Mouse (Mus musculus): ENCODE measurements around the gene Nsmce3.

The Nsmce3 gene

DNA sequence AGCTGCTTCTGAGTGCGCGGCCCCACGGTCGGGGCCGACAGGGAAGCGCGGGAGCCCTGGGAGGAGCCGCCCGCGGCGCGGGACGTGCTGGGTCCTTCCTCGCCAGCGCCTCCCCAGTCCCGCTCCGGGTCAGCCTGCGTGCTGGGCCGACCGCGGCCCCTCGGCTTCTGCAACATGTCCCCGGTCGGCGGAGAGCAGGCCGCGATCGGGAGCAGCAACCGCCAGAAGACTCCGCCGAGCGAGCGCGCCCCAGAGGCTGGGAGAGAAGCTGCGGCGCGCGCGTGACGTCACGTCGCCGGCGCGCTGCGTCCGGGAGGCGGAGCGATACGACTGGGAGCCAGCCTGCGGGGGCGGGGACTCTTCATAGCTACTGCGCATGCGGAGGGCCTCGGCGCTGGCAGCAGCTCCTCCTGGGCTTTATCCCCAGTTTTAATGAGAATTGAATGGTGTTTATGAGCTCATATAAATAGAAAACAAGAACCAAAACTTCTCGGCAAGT, at the start of gene Nsmce3:
Gene Nsmce3 (minus strand): TSS at position 255 of the 499 bp plus-strand sequence.
- peak; percentile 90 to 96 for DNase-seq (ENCODE audit: low spot score in 2 of 2)

DNA sequence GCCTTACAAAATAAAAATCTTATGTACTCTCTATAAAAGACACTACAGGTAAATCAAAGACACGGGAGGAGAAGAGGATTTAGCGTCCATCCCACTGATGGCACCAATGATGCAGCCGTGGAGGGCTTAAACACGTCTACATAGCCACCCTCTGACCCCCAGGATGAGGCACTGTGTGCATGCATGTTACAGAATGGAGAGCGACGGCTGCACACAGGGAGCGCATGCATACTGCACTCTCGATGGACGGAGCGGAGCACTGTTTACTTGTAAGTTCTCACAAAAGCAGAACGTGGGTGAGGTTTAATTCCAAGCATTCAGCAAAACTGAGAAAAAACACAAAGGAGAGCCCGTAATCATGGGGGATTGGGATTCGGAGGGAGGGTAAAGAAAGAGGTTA, 48.4 kb upstream of the Nsmce3 start:
- DNase-seq (ENCODE audit: low spot score in 2 of 2) = no peak

DNA sequence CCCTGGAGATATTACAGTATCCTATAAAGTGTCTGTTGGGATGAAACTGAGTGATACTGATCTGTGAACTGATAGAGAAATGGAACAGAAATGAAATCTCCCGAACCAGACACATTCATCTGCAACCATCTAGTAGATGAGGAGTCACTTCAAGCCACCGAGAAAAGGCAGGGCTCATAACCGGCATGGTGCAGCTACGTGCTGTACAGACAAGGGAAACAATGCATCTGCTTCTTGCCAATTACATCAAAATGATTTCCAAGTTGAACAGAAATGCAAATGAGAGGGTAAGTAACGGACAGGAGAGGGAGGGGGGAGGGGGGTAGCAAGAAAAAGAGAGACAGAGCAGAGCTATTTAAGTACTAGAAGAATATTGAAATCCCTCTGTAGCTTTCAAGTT, 47.9 kb upstream of the Nsmce3 start:
- no peak for DNase-seq (ENCODE audit: low spot score in 2 of 2)

GRCm38 (mm10) chr7:64916654-64917053, 43.9 kb upstream of the Nsmce3 start:
- DNase-seq (ENCODE audit: low spot score in 2 of 2) = no peak

DNA sequence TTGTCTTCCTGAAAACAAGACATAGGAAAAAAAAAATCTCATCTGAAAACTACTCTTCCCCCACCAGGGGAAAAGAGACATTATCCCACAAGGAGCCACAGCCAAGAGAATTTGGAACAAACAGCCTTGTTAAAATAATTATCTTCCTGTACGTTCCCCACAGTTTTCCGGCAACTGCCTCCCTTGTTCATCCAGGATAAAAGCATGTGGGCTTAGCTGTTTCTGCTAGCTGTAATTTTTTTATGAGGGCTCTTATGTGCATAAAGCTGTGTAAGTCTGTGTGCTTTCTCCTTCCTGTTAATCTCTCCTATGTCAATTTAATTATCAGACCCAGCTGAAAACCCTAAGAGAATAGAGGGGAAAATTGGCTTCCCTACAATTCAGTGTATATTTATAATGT, 42.3 kb upstream of the Nsmce3 start:
- no peak for DNase-seq (ENCODE audit: low spot score in 2 of 2)

- DNase-seq (ENCODE audit: low spot score in 2 of 2) = no peak
Measured at GRCm38 (mm10) chr7:64911945-64912344, 39.1 kb upstream of the Nsmce3 start.

DNA sequence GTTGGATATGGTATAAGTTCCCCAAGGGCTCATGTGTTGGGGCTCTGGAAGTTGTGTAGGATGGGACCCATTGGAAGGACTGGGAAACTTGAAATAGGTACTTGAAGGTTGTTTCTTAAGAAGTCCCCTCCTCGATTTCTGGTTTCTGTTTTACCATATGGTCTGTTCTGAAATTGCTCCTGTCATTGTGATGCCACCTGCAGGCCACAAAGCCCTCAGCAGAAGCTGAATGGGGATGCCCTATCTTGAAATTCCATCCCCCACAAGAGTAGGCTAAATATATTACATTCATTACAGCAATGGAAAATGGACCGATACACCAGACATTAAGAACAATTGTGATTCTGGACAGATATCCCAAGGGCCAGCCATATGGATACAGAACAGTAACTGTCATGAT, 37.4 kb upstream of the Nsmce3 start:
- no peak for DNase-seq (ENCODE audit: low spot score in 2 of 2)

GRCm38 (mm10) chr7:64906955-64907354, 34.2 kb upstream of the Nsmce3 start:
- no peak for DNase-seq (ENCODE audit: low spot score in 2 of 2)

DNA sequence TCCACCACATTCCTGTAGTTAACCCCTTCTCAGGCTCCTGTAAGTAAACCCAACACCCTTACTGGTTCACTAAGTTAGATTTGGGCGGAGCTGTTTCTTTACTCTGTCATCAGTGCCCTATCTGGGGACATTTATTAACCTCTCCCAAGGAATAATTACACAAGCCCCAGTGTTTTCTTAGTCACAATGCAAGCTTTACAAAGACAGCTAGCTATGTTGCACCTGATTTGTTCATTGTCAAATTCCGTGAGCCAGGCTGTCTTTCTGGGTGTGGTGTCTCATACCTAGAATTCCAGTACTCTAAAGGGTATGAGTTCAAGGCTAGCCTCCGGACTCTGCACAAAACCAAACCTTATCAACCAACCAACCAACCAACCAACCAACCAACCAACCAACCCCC, 32.7 kb upstream of the Nsmce3 start:
- DNase-seq (ENCODE audit: low spot score in 2 of 2) = no peak

DNA sequence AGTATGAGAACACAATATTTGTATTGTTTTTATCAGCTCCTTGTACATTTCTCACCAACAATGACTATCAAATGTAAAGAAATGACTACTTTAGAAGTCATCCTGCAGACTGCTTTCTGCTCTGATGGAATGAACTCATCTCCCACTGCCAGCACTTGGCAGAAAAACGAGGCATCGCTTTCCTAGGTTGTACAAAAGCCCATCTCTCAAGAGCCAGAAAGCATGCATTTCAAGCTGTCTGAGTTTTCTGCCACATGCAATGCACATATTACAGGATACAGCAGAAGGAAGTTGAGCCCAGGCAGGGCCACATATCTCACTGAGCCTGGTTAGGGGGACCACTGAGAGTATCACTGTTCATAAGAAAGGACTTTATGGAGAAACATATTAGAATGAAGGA, 27.5 kb upstream of the Nsmce3 start:
- DNase-seq (ENCODE audit: low spot score in 2 of 2) = no peak

GRCm38 (mm10) chr7:64896587-64896986, 23.8 kb upstream of the Nsmce3 start:
- DNase-seq (ENCODE audit: low spot score in 2 of 2) = no peak

DNA sequence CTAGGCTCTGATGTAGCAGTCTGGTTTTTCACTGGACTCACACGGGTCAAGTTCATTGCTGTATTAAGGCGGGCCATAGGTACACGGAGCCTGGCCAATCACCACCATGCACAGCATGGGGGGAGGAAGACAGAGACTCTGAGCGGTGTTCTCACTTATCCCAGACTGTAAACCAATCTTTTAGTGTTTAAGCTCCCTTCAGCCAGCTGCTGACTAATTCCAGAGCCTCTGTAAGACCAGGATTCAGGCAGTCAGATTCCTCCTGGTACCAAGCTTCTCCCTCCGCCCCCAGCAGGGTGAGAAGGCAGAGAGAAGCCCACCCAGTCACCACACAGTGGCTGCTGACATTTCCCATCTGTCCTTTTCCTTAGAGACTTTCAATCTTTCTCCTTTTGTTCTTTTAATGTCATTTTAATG, 22.9 kb upstream of the Nsmce3 start:
- no peak for DNase-seq (ENCODE audit: low spot score in 2 of 2)

DNA sequence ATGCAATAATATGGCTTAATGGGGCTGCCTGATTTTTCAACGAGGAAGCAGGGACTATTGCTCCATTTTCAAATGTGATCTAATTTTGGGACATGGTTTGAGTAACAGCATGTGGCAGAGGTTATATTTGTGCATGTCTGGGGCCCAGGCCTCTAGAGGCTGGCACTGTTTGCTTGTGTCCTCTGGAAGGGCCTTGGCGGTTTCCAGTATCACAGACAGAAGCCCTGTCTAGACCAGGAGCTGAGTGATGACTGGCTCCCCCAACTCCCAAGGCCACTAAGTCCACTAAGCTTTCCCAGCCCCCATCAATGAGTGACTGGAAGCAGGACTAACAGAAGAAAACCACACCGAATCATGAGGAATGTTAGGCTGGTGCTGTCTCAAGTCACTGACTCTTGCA, 18.3 kb upstream of the Nsmce3 start:
- DNase-seq (ENCODE audit: low spot score in 2 of 2) = no peak

DNA sequence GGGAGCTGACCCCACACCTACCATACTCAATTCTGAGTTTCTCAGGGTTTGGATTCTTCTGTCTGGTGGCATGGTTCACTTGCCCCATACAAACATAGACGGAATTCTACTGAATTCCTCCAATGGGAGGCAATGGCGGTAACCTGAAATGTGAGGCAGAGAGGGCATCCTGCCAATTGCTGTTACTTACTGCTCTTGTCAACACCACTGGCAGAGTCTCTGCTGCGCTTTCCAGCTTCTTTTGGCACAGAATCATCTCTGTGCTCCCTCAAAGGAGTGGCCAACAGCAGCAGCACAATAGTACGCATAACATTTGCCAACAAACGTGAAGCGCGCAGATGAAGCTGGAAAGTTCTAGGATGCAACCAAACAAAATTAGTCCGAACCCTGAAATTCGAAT, 17.1 kb upstream of the Nsmce3 start:
- no peak for DNase-seq (ENCODE audit: low spot score in 2 of 2)

GRCm38 (mm10) chr7:64884187-64884862, 11.5 kb upstream of the Nsmce3 start:
- DNase-seq (ENCODE audit: low spot score in 2 of 2) = no peak

DNA sequence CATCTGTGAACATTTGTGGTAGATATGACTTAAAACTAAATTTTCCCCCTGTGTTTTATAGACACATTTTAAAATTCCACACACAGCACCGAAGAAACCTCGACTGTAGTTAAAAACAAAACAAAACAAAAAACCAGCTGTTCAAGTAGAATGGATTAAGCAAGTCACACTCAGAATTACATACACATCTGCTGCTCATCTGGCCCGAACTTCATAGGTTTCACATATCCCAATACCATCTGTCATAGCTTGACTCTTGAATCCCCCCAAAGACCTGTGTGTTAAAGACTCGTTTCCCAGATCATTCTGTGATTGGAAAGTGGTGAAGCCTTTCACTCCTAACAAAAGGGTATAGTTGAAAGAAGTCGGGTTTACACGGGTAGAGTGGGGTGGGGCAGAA, 9.4 kb upstream of the Nsmce3 start:
- no peak for DNase-seq (ENCODE audit: low spot score in 2 of 2)

DNA sequence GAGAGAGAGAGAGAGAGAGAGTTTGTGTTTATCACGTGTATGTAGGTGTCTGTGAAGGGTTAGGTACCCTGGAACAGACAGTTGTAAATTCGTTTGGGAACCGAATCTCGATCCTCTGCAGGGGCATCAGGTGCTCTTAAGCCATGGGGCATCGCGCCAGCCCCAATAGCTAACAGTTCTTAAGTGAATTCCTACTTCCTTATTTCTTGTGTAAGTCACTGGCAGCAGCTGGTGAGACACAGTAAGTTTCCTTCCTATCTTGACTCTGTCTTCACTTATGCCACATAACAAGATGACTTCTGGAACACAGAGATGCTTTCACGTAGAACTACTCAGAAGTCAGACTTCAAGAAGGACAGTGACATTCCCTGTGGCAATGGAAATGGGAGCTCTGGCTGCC, 8.6 kb upstream of the Nsmce3 start:
- DNase-seq (ENCODE audit: low spot score in 2 of 2) = no peak

GRCm38 (mm10) chr7:64880415-64880814, 7.6 kb upstream of the Nsmce3 start:
- DNase-seq (ENCODE audit: low spot score in 2 of 2) = no peak

DNA sequence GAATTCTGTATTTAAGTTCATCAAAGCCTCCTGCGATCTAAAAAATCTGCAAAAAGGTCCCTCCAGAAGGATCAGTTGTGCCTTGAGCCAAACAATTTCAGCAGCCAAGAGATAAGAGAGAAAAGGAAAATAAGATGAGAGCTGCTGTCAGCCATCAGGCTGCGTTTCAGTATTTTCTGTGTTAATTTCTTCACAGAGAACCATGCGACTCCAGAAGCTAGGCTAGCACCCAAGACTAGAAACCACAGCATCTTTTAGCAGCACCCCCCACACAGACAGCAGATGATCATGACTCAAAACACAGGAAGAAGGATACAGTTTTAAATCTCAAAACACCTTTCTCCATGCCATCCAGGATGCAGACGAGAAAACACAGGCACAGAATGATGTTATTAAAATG, 2.1 kb upstream of the Nsmce3 start:
- DNase-seq (ENCODE audit: low spot score in 2 of 2) = no peak

GRCm38 (mm10) chr7:64873266-64873665, 469 bp upstream of the Nsmce3 start:
- no peak for DNase-seq (ENCODE audit: low spot score in 2 of 2)

DNA sequence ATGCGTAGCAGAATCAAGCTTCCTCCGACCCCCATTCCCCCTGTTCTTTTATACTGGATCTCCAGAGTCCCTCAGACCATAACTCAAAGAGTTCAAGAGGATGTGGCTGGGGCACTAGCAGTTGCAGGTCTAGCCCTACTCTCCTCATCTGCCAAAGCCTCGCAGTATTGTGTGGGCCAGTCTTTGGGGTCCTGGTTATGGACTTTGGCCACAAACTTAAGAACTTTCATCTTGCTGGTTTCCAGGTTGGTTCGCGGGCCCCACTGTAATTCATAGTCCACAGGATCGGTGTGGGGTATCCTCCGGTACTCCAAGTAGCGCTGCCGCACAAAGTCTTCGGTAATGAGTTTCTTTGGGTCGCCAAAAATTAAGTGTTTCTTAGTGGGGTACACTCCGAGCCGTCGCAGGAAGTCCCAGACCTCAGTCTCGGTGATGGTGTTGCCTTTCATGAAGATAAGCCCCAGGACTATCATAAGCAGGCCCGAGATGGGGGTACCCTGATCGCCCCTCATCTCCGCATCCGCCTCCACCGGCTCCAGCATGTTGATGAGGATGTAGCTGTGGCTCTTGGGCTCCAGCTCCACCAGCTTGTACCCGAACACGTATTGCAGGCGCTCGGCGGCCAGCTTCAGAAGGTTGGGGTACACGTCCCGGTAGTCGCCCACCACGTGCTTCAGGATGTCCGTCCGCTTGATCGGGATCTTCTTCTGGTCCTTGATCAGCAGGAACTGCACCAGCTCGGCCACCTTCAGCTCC, 632 bp downstream of the Nsmce3 start:
- no peak for DNase-seq (ENCODE audit: low spot score in 2 of 2)

DNA sequence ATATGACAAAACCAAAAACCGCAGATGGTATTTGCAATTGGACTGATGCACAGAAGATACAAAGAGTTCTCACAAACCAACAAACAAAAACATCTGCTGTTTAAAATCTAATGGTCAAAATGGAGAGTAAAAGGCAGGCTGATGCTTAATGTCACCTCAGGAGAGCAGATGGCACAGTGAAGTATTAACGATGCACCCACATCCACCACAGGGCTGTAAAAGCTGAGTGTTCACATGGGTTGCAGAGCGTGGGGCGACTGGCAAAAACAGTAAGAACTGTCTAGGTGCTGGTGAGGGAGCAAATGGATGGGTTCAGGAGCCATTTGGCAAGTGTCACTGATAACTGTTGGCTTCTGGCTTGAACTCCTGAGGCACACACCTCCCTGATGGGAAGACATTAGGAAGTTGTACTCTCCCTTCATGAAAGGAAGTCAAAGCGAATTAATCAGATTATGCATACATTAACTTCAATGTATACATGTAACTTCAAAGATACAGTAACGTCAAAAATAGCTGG, 3.2 kb downstream of the Nsmce3 start:
- DNase-seq (ENCODE audit: low spot score in 2 of 2) = no peak

- no peak for DNase-seq (ENCODE audit: low spot score in 2 of 2)
Measured at GRCm38 (mm10) chr7:64863538-64863937, 9.3 kb downstream of the Nsmce3 start.
